Mouse (Mus musculus) c-Kit-positive CD71-negative TER-119-negative erythroid progenitor cells, embryonic 14.5 days (primary cell): Measurements from ENCODE around the gene Rpl37a.
A peak's percentile ranks its signal among the peaks of the same experiment; 100 is the strongest.

Experiments used
- DNase-seq: peaks from one replicate; pipeline ENCODE4 v3.0.0-alpha.2; 2013; ENCODE audit warnings: low read depth

Gene Rpl37a

DNA sequence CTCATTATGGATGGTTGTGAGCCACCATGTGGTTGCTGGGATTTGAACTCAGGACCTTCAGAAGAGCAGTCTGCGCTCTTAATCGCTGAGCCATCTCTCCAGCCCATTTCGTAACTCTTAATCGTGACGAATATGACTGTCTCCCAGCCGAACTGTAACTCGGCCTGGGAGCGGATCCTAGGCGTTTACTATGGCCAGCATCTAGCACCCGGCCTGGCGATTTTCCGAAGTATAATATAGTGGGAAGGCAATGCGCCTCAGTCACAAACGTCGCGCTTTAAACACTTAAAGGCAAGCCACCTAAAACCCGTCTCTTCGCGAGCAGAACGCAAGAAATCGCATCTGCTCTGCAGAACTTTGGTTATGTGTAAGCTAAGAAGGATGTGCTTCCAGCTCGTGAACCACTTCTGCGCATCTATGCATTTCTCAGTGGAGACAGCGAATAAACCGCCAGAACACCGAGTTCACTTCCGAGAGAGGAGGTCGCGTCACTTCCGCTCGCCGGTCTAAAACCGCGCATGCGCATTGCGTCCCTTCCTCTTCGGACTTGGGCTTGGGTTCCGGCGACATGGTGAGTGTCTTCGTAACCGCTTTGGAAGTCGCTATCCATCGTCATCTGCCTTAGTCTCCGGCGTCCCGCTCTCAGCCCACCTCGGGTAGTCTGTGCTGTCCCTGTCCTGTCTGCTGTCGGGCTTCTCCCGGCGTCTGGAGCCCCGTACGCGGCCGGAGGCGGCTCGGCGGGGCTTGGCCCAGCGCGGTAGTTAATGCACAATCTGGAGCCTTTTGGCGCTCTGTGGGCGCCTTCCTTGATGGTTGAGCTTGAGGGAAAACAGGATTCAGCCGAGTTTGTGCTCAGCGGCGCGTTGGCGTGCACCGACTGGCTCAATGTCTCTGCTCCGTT is at the start of gene Rpl37a:
Gene Rpl37a, plus strand, starts transcription at position 538 of the 901 bp plus-strand sequence.
- DNase-seq: peak; percentile 92

DNA sequence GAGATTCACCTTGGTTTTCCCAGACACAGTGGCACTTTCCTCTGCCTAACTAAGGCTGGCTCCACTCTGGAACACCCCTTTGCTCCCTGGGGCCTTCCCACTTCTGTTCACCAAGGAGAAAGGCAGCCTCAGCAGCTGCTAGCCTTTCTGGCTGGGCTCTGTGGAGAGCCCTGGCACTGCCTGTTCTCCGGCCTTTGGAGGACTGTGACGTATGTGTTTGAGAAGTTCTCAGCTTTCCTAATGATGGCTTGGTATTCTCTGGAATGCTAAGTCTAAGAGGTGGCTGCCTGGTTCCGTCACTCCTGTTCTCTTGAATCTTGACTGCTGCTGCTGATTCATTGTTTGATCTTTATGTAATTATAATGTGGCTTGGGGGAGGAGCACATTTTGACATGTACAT is 38.0 kb upstream of the Rpl37a start:
- no peak for DNase-seq

DNA sequence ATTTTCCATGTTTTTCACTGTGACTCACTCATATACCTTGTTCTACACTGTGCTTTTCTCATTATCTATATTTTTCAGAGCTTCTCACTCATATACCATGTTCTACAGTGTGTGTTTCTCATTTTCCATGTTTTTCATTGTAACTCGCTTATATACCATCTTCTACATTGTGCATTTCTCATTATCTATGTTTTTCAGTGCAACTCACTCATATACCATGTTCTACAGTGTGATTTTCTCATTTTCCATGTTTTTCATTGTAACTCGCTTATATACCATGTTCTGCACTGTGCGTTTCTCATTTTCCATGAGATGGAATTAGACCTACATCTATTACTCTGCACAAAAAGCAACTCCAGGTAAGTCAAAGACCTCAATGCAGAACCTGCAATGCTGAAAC is 14.8 kb upstream of the Rpl37a start:
- no peak for DNase-seq

DNA sequence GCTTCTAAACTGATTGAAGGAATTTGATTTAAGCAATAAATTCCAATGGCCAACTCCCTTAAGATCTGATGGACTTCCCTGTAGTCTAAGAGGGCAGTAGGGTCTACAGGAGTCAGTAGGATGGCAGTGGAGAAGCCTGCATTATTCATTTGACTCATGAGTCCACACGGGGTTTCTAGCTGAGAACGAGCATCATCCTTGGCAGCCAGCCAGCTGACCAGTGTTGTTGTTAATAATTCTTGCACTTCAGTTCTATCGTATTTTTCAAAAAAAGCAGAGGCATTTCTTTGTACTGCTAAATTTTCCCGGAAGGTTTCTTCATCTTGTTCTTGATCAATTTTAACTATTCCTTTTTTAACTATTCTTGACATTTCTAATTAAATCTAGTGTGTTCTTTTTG is 12.4 kb upstream of the Rpl37a start:
- DNase-seq: no peak

DNA sequence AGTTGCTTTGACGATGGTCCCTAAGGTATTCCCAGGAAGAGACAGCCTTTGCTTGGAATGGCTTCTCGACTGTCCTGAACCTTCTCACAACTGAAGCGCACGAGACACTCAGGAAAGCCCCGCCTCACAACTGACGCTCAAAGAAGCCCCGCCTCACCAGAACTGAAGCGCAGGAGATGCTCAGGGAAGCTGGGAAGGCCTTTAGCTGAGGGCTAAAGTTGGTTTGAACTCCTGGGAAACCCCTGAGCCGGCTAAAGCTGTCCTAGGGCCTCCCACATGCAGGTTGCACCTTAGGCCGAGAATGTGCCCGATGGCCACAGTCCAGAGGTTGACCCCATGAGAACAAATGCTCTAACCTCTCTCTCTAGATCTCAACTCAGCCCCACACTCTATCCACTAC is 10.6 kb upstream of the Rpl37a start, which contains the start of gene Ankar:
Gene Ankar, minus strand, starts transcription at position 101 of the 400 bp plus-strand sequence.
- no peak for DNase-seq

DNA sequence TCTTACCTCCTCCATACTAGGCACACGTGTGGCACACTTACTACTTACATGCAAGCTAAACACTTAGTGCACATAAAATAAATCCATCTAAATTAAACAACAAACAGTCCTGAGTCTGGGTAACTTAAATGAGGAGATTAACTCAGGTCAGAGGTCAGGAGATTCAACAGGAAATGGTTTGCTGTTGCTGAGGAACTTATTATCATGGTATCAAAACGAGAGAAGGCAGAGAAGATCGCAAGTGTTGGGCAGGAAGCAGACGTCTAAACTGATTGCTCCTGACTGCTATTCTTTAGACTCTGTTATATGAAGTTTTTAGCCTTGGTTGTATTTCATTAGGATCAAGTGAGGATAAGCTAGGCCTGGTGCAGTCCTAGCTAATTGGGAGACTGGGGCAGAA is 3.6 kb upstream of the Rpl37a start:
- no peak for DNase-seq

DNA sequence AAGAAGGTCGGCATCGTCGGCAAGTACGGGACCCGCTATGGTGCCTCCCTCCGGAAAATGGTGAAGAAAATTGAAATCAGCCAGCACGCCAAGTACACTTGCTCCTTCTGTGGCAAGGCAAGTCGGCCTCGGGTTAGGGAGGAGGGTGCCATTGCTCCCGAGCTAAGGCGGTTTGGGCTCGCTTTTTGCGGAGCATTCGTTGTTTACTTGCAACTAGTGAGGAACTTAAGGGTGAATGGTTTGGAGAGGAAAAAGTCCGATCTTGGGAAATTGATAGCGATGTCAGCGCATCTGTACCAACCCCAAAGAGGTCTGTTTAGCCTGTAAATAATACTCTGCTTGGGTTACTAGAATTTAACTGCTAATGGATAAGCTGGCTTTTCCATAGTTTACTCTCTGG is 594 bp downstream of the Rpl37a start:
- DNase-seq: no peak

DNA sequence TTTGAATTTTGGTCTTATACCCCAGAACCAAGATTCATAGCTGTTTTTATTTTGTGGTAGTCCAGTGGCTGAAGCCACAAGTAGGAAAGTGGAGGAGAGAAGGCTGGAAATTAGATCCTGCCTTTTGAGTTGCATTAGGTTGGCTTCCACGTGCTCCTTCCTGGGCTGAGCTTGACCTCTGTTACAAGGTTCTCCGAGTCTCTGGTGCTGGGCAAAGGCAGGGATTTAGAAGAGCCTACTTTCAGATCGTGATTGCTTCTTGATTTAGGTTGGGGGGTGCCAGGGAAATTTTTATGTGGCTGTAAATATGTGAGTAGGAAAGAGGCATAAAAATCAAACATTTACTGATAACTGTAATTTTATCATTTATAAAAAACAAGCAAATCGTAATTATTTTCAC is 3.5 kb downstream of the Rpl37a start:
- no peak for DNase-seq

GRCm38 (mm10) chr1:72715065-72715464 is 4.0 kb downstream of the Rpl37a start:
- DNase-seq: no peak

- DNase-seq: no peak
These were observed 4.7 kb downstream of the Rpl37a start for GRCm38 (mm10) chr1:72715593-72716361.

GRCm38 (mm10) chr1:72716421-72716820 is 5.3 kb downstream of the Rpl37a start:
- no peak for DNase-seq

DNA sequence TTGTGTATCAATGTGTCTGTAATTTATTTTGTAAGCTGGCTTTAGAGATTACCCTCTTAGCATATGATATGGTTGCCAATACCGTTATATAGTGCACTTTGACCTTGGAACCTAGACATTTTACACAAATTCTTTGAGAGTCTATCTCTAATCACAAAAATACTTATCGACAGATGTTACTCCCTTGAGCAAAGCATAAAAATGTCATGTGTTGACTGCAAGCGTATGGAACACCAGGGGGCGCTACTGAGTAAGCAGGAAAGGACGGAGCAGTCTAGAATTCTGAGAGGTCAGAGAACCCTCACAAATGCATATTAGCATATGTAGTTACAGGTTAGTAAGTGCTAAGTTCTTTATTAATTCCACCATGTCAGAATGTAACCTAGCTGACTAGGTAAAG is 5.8 kb downstream of the Rpl37a start:
- peak; percentile 78 for DNase-seq

- DNase-seq: no peak
These were observed 6.5 kb downstream of the Rpl37a start for GRCm38 (mm10) chr1:72717540-72717939.

- peak; percentile 69 for DNase-seq
These were observed 7.8 kb downstream of the Rpl37a start for GRCm38 (mm10) chr1:72718846-72719245.

GRCm38 (mm10) chr1:72720115-72720725 is 9.1 kb downstream of the Rpl37a start:
- DNase-seq: no peak

DNA sequence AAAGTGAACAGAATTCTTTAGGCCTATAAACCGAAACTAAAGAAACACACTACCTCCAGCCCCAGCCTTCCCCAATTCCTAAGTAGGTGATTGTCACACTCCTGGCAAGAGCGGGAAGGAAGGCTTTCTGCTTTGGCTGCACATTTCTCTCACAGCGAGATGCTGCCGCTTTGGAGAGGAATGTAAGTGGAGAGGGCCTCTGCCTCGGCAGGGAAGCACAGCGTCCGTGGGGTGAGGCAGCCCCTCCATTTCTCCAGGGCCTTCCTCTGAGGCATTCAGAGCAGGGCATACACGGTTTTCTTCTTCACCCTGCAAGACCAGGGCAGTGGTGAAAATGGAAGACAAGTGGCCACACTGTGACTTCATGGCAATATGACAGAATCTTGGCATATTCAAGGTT is 11.6 kb downstream of the Rpl37a start:
- DNase-seq: no peak

GRCm38 (mm10) chr1:72724354-72724753 is 13.3 kb downstream of the Rpl37a start:
- no peak for DNase-seq

DNA sequence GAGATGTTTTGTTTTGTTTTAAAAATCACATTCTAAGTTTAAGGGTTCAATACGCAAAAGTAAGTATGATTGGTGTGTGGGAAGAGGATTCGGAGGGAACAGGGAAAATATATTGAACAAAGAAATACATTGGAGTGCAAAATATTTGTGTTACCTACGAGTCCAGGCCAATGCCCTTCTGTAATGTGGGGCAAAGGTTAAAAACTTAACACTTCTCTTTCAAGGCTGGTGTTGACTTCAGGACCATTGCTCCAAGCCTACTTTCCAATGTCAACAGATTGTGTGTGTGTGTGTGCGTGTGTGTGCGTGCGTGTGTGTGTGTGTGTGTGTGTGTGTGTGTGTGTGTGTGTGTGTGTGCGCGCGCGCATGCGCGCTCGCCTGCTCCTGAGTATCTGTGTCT is 14.9 kb downstream of the Rpl37a start:
- DNase-seq: no peak

- DNase-seq: no peak
These were observed 17.7 kb downstream of the Rpl37a start for GRCm38 (mm10) chr1:72728781-72729180.

DNA sequence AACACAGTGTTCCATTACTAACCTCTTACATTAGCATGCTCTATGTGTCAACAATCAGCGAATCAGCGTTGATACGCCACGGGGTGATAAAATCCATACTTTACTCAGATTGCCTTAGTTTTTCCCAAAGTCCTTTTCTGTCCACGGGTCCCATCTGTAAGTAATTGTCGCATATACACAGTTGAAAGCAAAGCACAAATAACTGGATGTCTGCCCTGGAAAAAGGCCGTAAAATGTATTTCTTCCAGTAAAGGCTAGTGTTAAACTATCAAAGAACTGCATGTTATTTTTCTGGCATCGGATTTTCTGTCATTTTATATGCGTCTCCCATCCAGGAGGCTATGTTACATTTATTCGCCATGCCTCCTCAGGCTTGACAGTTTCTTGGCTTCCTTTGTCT is 19.0 kb downstream of the Rpl37a start:
- no peak for DNase-seq

- DNase-seq: no peak
These were observed 22.2 kb downstream of the Rpl37a start for GRCm38 (mm10) chr1:72733191-72733691.

- DNase-seq: no peak
These were observed 25.5 kb downstream of the Rpl37a start for GRCm38 (mm10) chr1:72736397-72737125.
